Mouse (Mus musculus) R1 (cell line): ENCODE results near the gene Cers6.

Source experiments
- DNase-seq: peaks from one replicate; pipeline ENCODE4 v3.0.0-alpha.2; 2018; ENCODE audit warnings: low read depth, low spot score

Cers6 gene

GRCm38 (mm10) chr2:69113829-69114547 lies 252.7 kb downstream of the Cers6 start:
- no peak for DNase-seq

DNA sequence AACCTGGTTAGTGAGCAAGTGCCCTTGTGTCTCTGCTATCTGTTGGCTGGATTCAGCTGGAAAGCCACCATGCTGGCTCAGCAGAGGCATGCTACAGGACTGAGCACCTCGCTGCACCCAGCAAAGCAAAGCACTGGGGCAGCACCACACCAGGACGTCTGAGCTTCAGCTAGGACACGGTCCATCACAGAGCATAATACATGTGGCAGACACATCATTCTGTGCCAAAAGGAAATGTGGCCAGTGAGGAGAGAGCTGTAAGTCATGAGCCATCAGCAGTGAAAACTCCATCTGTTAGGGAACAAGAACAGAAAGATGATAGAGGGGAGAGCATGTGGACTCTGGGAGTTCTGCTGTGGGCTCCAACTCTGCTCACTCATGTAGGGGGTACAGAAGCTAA lies 254.7 kb downstream of the Cers6 start:
- DNase-seq: no peak

DNA sequence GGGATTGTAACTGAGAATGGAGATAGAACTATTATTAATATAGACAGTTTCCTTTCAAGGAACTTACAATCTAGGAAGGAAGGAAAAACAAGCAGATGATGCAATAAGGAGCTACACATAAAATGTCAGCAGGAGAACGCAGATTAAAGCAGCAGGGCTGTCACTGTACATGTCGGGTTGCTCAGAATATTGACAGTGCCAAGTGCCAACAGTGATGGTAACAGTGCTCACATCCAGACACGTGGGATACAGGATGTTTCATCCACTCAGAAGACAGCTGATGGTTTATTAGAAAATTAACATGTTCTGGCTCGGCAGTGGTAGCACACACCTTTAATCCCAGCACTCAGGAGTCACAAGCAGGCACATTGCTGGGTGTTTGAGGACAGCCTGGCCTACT lies 255.5 kb downstream of the Cers6 start:
- no peak for DNase-seq

DNA sequence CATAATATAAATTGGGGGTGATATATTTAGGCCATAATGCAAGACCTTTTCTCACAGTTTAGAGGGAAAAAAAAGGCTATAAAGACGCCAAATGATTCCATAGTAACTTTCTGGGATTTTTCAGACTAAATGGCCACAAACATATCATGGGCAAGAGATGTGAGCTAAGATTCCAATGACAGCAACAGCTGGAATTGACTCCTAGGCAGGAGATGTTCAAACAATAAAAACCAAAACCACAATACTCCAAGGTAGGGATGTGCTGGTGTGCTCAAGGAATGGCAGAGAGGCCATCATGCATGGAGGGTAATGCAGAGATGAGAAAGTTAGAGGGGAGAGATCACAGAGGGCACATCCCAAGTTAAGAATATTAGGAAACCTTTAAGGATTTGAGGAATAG lies 257.8 kb downstream of the Cers6 start:
- no peak for DNase-seq

GRCm38 (mm10) chr2:69119718-69120117 lies 258.5 kb downstream of the Cers6 start:
- no peak for DNase-seq

DNA sequence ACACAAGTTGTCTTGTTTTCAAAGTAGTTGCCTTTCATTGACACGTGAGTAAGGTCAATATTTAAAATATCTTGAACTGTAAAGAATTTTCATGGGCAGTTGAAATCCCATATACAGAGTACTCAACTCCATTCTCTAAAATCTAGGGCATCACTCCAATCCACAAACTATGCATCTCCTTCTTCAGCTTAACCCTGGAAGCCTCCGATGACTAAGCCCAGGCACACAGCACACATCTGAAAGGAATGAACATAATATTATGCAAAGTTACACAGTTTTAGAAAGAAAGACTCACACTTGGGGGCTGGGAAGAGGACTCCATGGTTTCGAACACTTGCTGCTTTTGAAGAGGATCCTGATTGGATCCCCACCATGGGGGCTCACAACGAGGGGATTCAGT lies 260.4 kb downstream of the Cers6 start:
- DNase-seq: no peak

DNA sequence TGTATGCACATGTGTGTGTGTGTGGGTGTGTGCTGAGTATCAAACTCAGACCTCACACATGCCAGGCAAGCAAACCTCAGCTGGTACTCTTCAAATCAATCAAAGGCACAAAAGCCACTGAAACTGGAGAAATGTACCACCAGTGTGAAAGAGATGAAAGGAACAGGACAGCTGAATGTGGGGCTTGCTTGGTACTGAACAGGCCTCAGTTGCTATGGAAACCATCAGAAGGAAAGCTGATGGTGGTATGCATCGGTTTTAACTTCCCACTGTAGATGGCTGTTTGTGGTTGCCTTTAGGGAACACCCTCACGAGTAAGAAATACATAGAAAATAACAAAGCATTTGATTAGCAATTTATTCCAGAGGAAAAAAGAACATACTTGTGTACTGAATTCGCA lies 264.2 kb downstream of the Cers6 start:
- peak; percentile 26 for DNase-seq

DNA sequence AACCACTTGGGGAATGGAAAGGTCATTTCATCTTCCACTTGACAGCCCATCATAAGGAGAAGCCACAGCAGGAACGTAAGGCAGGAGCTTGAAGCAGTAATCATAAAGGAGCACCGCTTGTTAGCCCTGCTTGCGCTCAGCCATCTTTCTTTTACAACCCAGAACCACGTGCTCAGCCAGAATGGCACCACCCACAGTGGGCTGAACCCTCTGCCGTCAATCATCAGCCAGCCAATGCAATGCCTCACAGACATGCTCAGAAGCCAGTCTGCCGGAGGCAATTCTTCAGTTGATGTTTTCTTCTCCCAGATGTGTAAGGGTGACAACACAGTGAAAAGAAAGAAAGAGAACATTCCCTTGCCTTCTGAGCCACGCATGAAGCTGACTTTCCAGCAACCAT lies 267.1 kb downstream of the Cers6 start:
- peak; percentile 66 for DNase-seq

GRCm38 (mm10) chr2:69128921-69129395 lies 267.7 kb downstream of the Cers6 start:
- no peak for DNase-seq

DNA sequence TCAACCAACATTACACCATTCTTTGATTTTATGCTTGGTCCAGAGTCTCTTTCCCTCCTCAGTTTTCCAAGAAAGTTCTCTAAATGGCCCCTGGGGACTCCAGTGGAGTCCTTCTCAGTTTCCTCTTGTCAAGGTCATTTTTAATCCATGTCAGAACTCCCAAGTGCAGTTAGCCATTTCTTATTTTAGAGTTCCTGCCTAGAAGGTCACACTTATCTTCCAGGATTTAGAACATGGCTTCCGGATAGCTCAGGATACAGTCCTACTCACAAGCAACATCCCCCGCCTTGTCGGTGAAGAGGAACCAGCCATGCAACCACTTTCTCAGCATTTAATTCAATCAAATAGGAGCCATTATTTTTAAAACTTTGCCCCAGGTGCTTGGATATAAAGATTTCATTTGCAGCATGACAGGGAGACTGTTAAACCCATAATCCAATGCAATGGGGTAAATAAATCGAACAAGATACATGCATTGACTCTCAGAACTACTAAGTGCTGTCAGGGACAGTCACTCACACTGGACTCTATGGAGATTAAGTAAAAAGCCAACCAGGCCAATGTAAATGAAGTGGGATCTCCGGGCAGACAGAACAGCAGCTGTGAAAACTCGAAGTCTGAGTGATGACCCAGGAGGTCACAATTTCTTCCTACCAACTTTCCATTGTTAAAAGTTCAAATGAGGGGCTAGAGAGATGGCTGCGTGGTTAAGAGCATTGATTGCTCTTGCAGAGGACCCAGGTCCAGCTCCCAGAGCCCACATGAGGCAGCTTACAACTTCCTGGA lies 268.4 kb downstream of the Cers6 start:
- DNase-seq: no peak

DNA sequence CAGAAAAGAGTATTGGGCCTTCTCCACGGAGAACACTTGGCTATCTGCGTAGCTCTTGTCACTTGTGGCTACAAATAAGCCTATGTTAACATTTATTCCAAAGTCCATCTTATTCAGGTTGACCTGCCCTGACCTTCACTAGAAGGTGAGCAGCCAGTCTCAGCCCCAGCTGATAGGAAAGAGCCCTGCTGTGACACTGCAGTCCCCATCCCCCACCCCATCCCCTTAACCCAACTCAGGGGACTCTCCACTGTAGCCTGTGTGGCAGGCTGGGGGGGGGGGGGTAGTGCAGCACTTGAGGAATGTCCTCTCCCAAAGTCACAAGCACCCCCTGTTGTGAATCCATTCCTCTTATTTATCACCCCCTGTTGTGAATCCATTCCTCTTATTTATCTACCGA lies 270.8 kb downstream of the Cers6 start:
- peak; percentile 74 for DNase-seq

GRCm38 (mm10) chr2:69132488-69133040 lies 271.3 kb downstream of the Cers6 start:
- DNase-seq: no peak

DNA sequence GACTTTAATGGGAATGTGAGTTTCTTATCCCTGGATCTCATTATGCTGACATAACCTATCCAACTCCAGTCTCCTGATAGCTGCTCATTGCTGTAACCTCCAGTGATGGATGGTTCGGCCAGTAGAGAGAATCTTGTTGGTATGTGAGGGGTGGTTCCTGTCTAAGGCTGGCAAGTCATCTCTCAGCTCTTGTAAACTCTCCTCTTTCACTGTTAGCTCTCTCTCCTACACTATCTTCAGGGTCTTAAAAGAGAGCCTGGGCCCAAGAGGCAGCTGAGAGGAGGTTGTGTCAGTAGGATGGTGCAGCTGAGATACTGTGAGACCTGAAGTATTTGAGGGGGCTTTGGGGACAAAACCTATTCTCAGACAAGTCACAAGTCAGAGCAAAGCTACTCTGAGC lies 272.9 kb downstream of the Cers6 start:
- DNase-seq: no peak

GRCm38 (mm10) chr2:69134937-69135336 lies 273.7 kb downstream of the Cers6 start:
- no peak for DNase-seq

DNA sequence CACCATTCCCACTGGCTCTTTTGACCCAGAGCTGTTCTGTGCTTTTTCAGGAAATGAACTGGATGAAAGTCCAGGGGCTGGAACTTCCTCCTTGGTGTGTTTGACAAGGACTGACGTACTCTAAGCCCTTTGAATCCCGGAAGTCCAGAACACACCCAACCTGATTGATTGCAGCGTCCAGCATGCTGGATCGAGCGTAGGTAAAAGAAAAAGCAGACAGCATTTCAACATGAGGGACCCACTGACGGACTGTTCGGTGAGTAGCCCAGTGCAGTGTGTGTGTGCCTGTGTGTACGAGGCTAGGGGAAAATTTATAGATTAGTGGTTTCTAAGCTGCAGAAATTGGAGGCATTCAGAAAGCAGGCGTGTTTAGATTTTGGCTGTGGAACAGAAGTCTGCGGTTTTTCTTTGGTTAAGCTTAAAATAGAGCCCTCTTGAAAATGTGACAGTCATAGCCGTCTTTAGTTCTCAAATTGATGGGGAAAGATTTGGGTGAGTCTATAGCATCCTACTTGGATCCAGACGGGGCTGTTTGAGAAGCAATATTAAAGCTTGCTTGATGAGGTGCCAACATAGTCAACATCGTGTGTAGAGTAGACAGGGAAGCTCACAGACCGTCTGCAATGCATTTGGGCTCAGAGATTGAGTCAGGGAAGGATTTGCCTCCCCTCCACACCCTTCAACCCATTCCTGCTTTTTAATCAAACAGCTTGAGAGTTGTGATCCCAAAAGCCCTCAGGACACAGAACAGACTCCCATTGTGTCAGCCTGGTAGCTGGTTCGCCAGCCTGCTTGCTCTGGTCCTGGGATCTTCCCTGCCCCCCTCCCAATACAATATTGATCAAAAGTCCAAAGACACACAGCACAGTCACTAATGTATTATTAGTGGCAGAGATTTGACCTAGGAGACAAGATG lies 274.7 kb downstream of the Cers6 start, which contains the start of gene Nostrin:
Gene Nostrin (plus strand): TSS at position 140 of the 916 bp plus-strand sequence.
- DNase-seq: no peak

- DNase-seq: no peak
Measured at GRCm38 (mm10) chr2:69137406-69138084, 276.3 kb downstream of the Cers6 start.

DNA sequence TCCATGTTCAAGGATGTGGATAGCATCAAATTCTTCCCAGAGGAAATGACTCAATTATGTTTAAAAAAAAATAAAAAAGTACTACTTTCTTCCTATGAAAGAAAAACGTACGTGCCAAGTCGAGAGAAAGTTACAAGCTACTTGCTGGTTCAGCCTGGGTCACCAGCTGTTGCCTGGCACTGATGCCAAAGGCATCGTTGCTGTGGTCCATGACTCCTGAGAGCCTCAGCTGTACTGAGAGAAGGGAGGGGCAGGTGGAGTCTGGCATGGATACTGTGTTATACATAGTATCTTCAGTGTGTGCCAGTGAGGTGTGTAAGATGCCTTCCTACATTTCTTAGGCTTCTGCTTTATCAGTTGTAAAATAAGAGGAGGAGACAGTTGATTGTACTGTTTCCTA lies 277.5 kb downstream of the Cers6 start:
- DNase-seq: no peak

DNA sequence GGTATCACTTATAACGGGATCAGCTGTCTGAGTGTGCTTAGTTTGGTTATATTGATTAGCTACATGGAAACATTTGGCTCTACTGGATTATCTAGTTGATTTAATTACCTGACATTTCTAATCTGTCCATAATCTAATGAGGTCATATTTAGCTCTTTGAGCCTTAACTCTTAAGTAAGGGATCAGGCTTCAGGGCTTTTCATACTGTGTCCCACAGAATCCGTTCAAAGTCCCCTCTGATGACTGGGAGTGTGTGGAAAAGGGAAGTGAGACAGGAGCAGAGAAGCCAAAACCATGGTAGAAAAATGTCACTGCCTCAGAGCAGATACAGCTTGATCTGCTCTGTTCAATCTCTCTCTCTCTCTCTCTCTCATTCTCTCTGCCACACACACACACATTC lies 279.0 kb downstream of the Cers6 start:
- DNase-seq: no peak

- DNase-seq: no peak
Measured at GRCm38 (mm10) chr2:69140816-69141215, 279.6 kb downstream of the Cers6 start.

- DNase-seq: no peak
Measured at GRCm38 (mm10) chr2:69148691-69149090, 287.4 kb downstream of the Cers6 start.

- no peak for DNase-seq
Measured at GRCm38 (mm10) chr2:69149154-69149553, 287.9 kb downstream of the Cers6 start.
